14 mouse cellular contexts compared by ENCODE assay signal in genomic region chr9:48728083-48728730, GRCm38 (mm10).
DNase-seq lines count a peak whose midpoint lies in the region; ATAC-seq and TF ChIP-seq lines count a peak whose summit lies in the region.
"Had no signal": no experiment of that assay in that cellular context is flagged by ENCODE, and none has a peak within 500 bp of the region (broad histone marks: within the 10 kb centered on the region; RNA-seq: fewer than 3 reads in every experiment).

No protein-coding gene starts in this region.

- H3K4me2 ChIP-seq in midbrain, postnatal 0 days (ENCODE audit: low read depth, low read length, poor library complexity, severe bottlenecking) = no peak overlapping the region
- no peak overlapping the region for H3K4me2 ChIP-seq in heart, postnatal 0 days (ENCODE audit: low read depth, low read length)
- no peak overlapping the region for H3K4me2 ChIP-seq in intestine, embryonic 16.5 days (ENCODE audit: low read depth, low read length)
- H3K4me2 ChIP-seq: liver, embryonic 12.5 days; neural tube, embryonic 13.5 days had no signal

- 32% methylated on average over 10 of the region's 10 CpGs for WGBS in heart, embryonic 10.5 days
- 66% methylated on average over 10 of the region's 10 CpGs for WGBS in midbrain, embryonic 10.5 days
- WGBS in midbrain, postnatal 0 days = 46% methylated on average over 10 of the region's 10 CpGs
- 38% methylated on average over 10 of the region's 10 CpGs for WGBS in heart, postnatal 0 days
- WGBS in intestine, embryonic 16.5 days = 53% methylated on average over 10 of the region's 10 CpGs

- H3K27me3 ChIP-seq in heart, embryonic 10.5 days (ENCODE audit: insufficient read depth, poor library complexity, severe bottlenecking) = 0 out of 2 replicates have a peak, but pooled peaks cover 8% of the 10 kb centered on the region
- no peaks in the 10 kb centered on the region for H3K27me3 ChIP-seq in midbrain, embryonic 10.5 days (ENCODE audit: low read depth, poor library complexity, severe bottlenecking)
- H3K27me3 ChIP-seq in midbrain, postnatal 0 days (ENCODE audit: insufficient read depth, low read length) = no peaks in the 10 kb centered on the region
- no peaks in the 10 kb centered on the region for H3K27me3 ChIP-seq in heart, postnatal 0 days (ENCODE audit: control insufficient read depth, insufficient read depth, low read length)
- H3K27me3 ChIP-seq in intestine, embryonic 16.5 days (replicated peaks; ENCODE audit: control insufficient read depth, insufficient read depth, low read length) = no peaks in the 10 kb centered on the region

- no peak overlapping the region for H3K9ac ChIP-seq in midbrain, postnatal 0 days (replicated peaks; ENCODE audit: low read length, poor library complexity, severe bottlenecking)
- H3K9ac ChIP-seq in heart, postnatal 0 days (replicated peaks; ENCODE audit: low read depth, low read length) = peak overlapping the region; percentile 11; the same call in 1 of the 2 replicates
- H3K9ac ChIP-seq in intestine, embryonic 16.5 days (ENCODE audit: low read depth, low read length) = no peak overlapping the region
- H3K9ac ChIP-seq: liver, embryonic 12.5 days; neural tube, embryonic 13.5 days had no signal

- ATAC-seq in midbrain, postnatal 0 days (ENCODE audit: low FRiP score) = no peak
- ATAC-seq in heart, postnatal 0 days (ENCODE audit: insufficient read depth, low read depth) = no peak
- no peak for ATAC-seq in intestine, embryonic 16.5 days
- no peak for ATAC-seq in erythroblast, adult 5-6 weeks (replicated peaks; ENCODE audit: low FRiP score, poor library complexity, severe bottlenecking)
- ATAC-seq: activated CD4-positive, CD25-positive, alpha-beta regulatory T cell, adult 4 months; liver, embryonic 12.5 days; midbrain, embryonic 16.5 days had no signal

- H3K36me3 ChIP-seq in heart, embryonic 10.5 days = no peaks in the 10 kb centered on the region
- 0 out of 2 replicates have a peak, but pooled peaks cover 4% of the 10 kb centered on the region for H3K36me3 ChIP-seq in midbrain, embryonic 10.5 days
- no peaks in the 10 kb centered on the region for H3K36me3 ChIP-seq in midbrain, postnatal 0 days (ENCODE audit: insufficient read depth, low read length)
- H3K36me3 ChIP-seq in heart, postnatal 0 days (replicated peaks; ENCODE audit: control insufficient read depth, insufficient read depth, low read length) = no peaks in the 10 kb centered on the region
- no peaks in the 10 kb centered on the region for H3K36me3 ChIP-seq in intestine, embryonic 16.5 days (ENCODE audit: control insufficient read depth, insufficient read depth, low read length)
- H3K36me3 ChIP-seq: liver, embryonic 12.5 days; neural tube, embryonic 13.5 days had no signal

- H3K4me3 ChIP-seq in heart, embryonic 10.5 days = no peak overlapping the region
- H3K4me3 ChIP-seq in midbrain, embryonic 10.5 days = no peak overlapping the region
- H3K4me3 ChIP-seq in midbrain, postnatal 0 days (ENCODE audit: low read depth, low read length) = no peak overlapping the region
- no peak overlapping the region for H3K4me3 ChIP-seq in heart, postnatal 0 days (ENCODE audit: low read depth, low read length)
- H3K4me3 ChIP-seq in intestine, embryonic 16.5 days (ENCODE audit: low read length) = no peak overlapping the region
- H3K4me3 ChIP-seq: liver, embryonic 12.5 days; neural tube, embryonic 13.5 days had no signal

- no peaks in the 10 kb centered on the region for H3K9me3 ChIP-seq in heart, embryonic 10.5 days
- no peaks in the 10 kb centered on the region for H3K9me3 ChIP-seq in midbrain, embryonic 10.5 days (replicated peaks)
- H3K9me3 ChIP-seq in midbrain, postnatal 0 days (ENCODE audit: low read length) = no peaks in the 10 kb centered on the region
- H3K9me3 ChIP-seq in heart, postnatal 0 days (replicated peaks; ENCODE audit: control insufficient read depth, low read length) = no peaks in the 10 kb centered on the region
- H3K9me3 ChIP-seq in intestine, embryonic 16.5 days (ENCODE audit: control insufficient read depth, low read length) = no peaks in the 10 kb centered on the region
- H3K9me3 ChIP-seq: liver, embryonic 12.5 days; neural tube, embryonic 13.5 days had no signal

- TF ChIP-seq CTCF in midbrain, postnatal 0 days (IDR thresholded peaks at IDR 0.05) = no peak
- TF ChIP-seq CTCF in heart, postnatal 0 days (IDR thresholded peaks at IDR 0.05; ENCODE audit: low read depth) = no peak

- peaks cover 41% of the 10 kb centered on the region for H3K4me1 ChIP-seq in heart, embryonic 10.5 days
- H3K4me1 ChIP-seq in midbrain, embryonic 10.5 days = peaks cover 80% of the 10 kb centered on the region
- peaks cover 26% of the 10 kb centered on the region for H3K4me1 ChIP-seq in midbrain, postnatal 0 days (ENCODE audit: insufficient read depth, low read length)
- H3K4me1 ChIP-seq in heart, postnatal 0 days (ENCODE audit: control insufficient read depth, insufficient read depth) = peaks cover 79% of the 10 kb centered on the region
- peaks cover 17% of the 10 kb centered on the region for H3K4me1 ChIP-seq in intestine, embryonic 16.5 days (ENCODE audit: control insufficient read depth, insufficient read depth, low read length)

- TF ChIP-seq EP300 in heart, postnatal 0 days (IDR thresholded peaks at IDR 0.05; ENCODE audit: low read depth) = peak; percentile 49; the same call in 1 of the 2 replicates

- H3K27ac ChIP-seq in heart, embryonic 10.5 days = peak overlapping the region; percentile 75
- peak overlapping the region; percentile 77; the same call in 1 of the 2 replicates for H3K27ac ChIP-seq in midbrain, embryonic 10.5 days (replicated peaks)
- H3K27ac ChIP-seq in midbrain, postnatal 0 days (ENCODE audit: low read depth, low read length) = no peak overlapping the region
- H3K27ac ChIP-seq in heart, postnatal 0 days (ENCODE audit: low read depth) = peak overlapping the region; percentile 93
- no peak overlapping the region for H3K27ac ChIP-seq in intestine, embryonic 16.5 days (ENCODE audit: low read length)
- H3K27ac ChIP-seq: liver, embryonic 12.5 days; neural tube, embryonic 13.5 days had no signal

- DNase-seq in heart, embryonic 10.5 days (ENCODE audit: low spot score) = no peak
- no peak for DNase-seq in heart, adult 8-10 months (ENCODE audit: low spot score)
- DNase-seq in midbrain, embryonic 10.5 days (ENCODE audit: low spot score) = no peak
- no peak for DNase-seq in midbrain, postnatal 0 days (ENCODE audit: low spot score)
- DNase-seq in heart, postnatal 0 days (ENCODE audit: low spot score) = peak; percentile 72
- DNase-seq: cerebellum, adult 11-12 months; kidney, postnatal 10 days; lung, postnatal 4 days had no signal

Comparison
In these comparisons a context has a peak if more than half of its experiments do, and no peak if none do; other contexts are left out.
1. H3K27ac ChIP-seq: peak in heart, embryonic 10.5 days (single experiment), midbrain, embryonic 10.5 days (single experiment) and heart, postnatal 0 days (single experiment); none in midbrain, postnatal 0 days (single experiment) and intestine, embryonic 16.5 days (single experiment).